Mouse (Mus musculus) MEL (cell line): ENCODE measurements around the gene Zfp212. TPM values are rescaled to one million over a fixed set of nuclear protein-coding genes. Genes with fewer than 3 reads are reported as not detected.

ENCODE experiments used
- DNase-seq: peaks from one replicate; pipeline ENCODE4 v3.0.0; 2011; ENCODE audit warnings: low read depth, low spot score
- H3K27ac ChIP-seq: 2 replicates; pipeline ENCODE4 v1.5.1; 2012; ENCODE audit warnings: low read depth, mild to moderate bottlenecking, control low read depth, low read length, moderate library complexity; ENCODE audit not compliant: control insufficient read depth
- H3K27me3 ChIP-seq, 2 experiments: fragments of 150-350 bp in 1 of 2; sonication (generic) in 1 of 2; 2 replicates each; pipeline ENCODE4 v1.6.1; 2012; ENCODE audit warnings: low read length in 2 of 2, mild to moderate bottlenecking in 2 of 2, improper control_type of control experiment in 1 of 2, moderate library complexity in 1 of 2; ENCODE audit not compliant: insufficient read depth in 2 of 2, control insufficient read depth in 1 of 2
- H3K36me3 ChIP-seq, 2 experiments: 2 replicates each; pipeline ENCODE4 v1.6.1; 2012 to 2014; ENCODE audit warnings: low read length in 2 of 2, improper control_type of control experiment in 1 of 2, inconsistent platforms in 1 of 2, mild to moderate bottlenecking in 1 of 2; ENCODE audit not compliant: insufficient read depth in 2 of 2, control insufficient read depth in 1 of 2
- H3K4me1 ChIP-seq, 2 experiments: fragments of 150-350 bp in 1 of 2; sonication (generic) in 1 of 2; 2 replicates each; pipeline ENCODE4 v1.6.1; 2012; ENCODE audit warnings: low read length in 2 of 2, improper control_type of control experiment in 1 of 2, mild to moderate bottlenecking in 1 of 2; ENCODE audit not compliant: insufficient read depth in 2 of 2, control insufficient read depth in 1 of 2
- H3K4me3 ChIP-seq, 2 experiments: fragments of 150-350 bp in 1 of 2; sonication (generic) in 1 of 2; 2 replicates each; pipeline ENCODE4 v1.5.1; 2012; ENCODE audit warnings: low read depth in 2 of 2, low read length in 2 of 2, mild to moderate bottlenecking in 2 of 2, moderate library complexity in 2 of 2, control low read depth in 1 of 2, improper control_type of control experiment in 1 of 2; ENCODE audit not compliant: control insufficient read depth in 1 of 2, insufficient read depth in 1 of 2
- H3K79me2 ChIP-seq: 2 replicates; pipeline ENCODE4 v1.6.1; 2012; ENCODE audit warnings: mild to moderate bottlenecking, low read length, moderate library complexity; ENCODE audit not compliant: control insufficient read depth, poor library complexity, insufficient read depth
- H3K9ac ChIP-seq: 2 replicates; pipeline ENCODE4 v1.6.1; 2012; ENCODE audit warnings: low read depth, mild to moderate bottlenecking, control low read depth, low read length, moderate library complexity; ENCODE audit not compliant: control insufficient read depth, poor library complexity, severe bottlenecking
- H3K9me3 ChIP-seq: fragments of 150-350 bp; sonication (generic); replicated peaks from 2 replicates; pipeline ENCODE4 v1.6.1; 2012; ENCODE audit warnings: mild to moderate bottlenecking, low read length, improper control_type of control experiment, moderate library complexity; ENCODE audit not compliant: insufficient read depth
- CHD1 ChIP-seq: IDR thresholded peaks from 2 replicates; pipeline ENCODE4 v1.6.1; 2012; ENCODE audit warnings: low read depth, mild to moderate bottlenecking, inconsistent platforms, low read length, improper control_type of control experiment
- EP300 ChIP-seq, 2 experiments: IDR thresholded peaks; 2 replicates each; pipeline ENCODE4 v1.6.1; 2011; ENCODE audit warnings: improper control_type of control experiment in 2 of 2, low read length in 2 of 2, low read depth in 1 of 2, mild to moderate bottlenecking in 1 of 2
- ETS1 ChIP-seq: IDR thresholded peaks from 2 replicates; pipeline ENCODE4 v1.6.1; 2012; ENCODE audit warnings: low read depth, mild to moderate bottlenecking, inconsistent platforms, low read length, improper control_type of control experiment, moderate library complexity
- GATA1 ChIP-seq: IDR thresholded peaks from 2 replicates; pipeline ENCODE4 v1.6.1; 2011; ENCODE audit warnings: low read depth, low read length, improper control_type of control experiment
- HCFC1 ChIP-seq: IDR thresholded peaks from 2 replicates; pipeline ENCODE4 v1.6.1; 2012; ENCODE audit warnings: low read depth, mild to moderate bottlenecking, inconsistent platforms, low read length, improper control_type of control experiment, moderate library complexity
- JUND ChIP-seq: IDR thresholded peaks from 2 replicates; pipeline ENCODE4 v1.6.1; 2011; ENCODE audit warnings: low read depth, mild to moderate bottlenecking, improper control_type of control experiment, low read length
- MXI1 ChIP-seq: IDR thresholded peaks from 2 replicates; pipeline ENCODE4 v1.6.1; 2011; ENCODE audit warnings: mild to moderate bottlenecking, low read depth, low read length, improper control_type of control experiment
- MYC ChIP-seq: IDR thresholded peaks from 2 replicates; pipeline ENCODE4 v1.6.1; 2011; ENCODE audit warnings: low read depth, mild to moderate bottlenecking, low read length, improper control_type of control experiment, moderate library complexity
- NELFE ChIP-seq: IDR thresholded peaks from 2 replicates; pipeline ENCODE4 v1.6.1; 2011; ENCODE audit warnings: low read depth, low read length, improper control_type of control experiment
- NRF1 ChIP-seq: IDR thresholded peaks from 2 replicates; pipeline ENCODE4 v1.6.1; 2014; ENCODE audit warnings: low read depth, mild to moderate bottlenecking, inconsistent platforms, low read length, improper control_type of control experiment, moderate library complexity; ENCODE audit not compliant: poor library complexity, insufficient read depth, severe bottlenecking
- POLR2A ChIP-seq, 2 experiments: IDR thresholded peaks; 2 replicates each; pipeline ENCODE4 v1.6.1; 2011 to 2012; ENCODE audit warnings: low read length in 2 of 2, mild to moderate bottlenecking in 2 of 2, control low read depth in 1 of 2, improper control_type of control experiment in 1 of 2, low read depth in 1 of 2, moderate library complexity in 1 of 2; ENCODE audit not compliant: control insufficient read depth in 1 of 2, insufficient read depth in 1 of 2, poor library complexity in 1 of 2
- RAD21 ChIP-seq: IDR thresholded peaks from 2 replicates; pipeline ENCODE4 v1.6.1; 2011; ENCODE audit warnings: mild to moderate bottlenecking, low read depth, low read length, improper control_type of control experiment
- RCOR1 ChIP-seq: IDR thresholded peaks from 2 replicates; pipeline ENCODE4 v1.6.1; 2012; ENCODE audit warnings: low read depth, mild to moderate bottlenecking, inconsistent platforms, low read length, improper control_type of control experiment
- SMC3 ChIP-seq: IDR thresholded peaks from 2 replicates; pipeline ENCODE4 v1.6.1; 2011; ENCODE audit warnings: low read depth, low read length, improper control_type of control experiment
- TCF12 ChIP-seq: IDR thresholded peaks from 2 replicates; pipeline ENCODE4 v1.6.1; 2014; ENCODE audit warnings: low read depth, mild to moderate bottlenecking, inconsistent platforms, low read length, improper control_type of control experiment, moderate library complexity
- USF2 ChIP-seq, 2 experiments: IDR thresholded peaks; 2 replicates each; pipeline ENCODE4 v1.6.1; 2011 to 2012; ENCODE audit warnings: improper control_type of control experiment in 2 of 2, low read length in 2 of 2, borderline replicate concordance in 1 of 2, inconsistent platforms in 1 of 2, low read depth in 1 of 2, mild to moderate bottlenecking in 1 of 2; ENCODE audit not compliant: insufficient read depth in 1 of 2
- ZKSCAN1 ChIP-seq: IDR thresholded peaks from 2 replicates; pipeline ENCODE4 v1.6.1; 2012; ENCODE audit warnings: low read depth, mild to moderate bottlenecking, inconsistent platforms, low read length, improper control_type of control experiment, moderate library complexity
- polyA plus RNA-seq, 2 experiments: library from polyadenylated mRNA; stranded (reverse) in 1 of 2; unstranded in 1 of 2; fragments of >175 nt in 1 of 2; fragments of >200 nt in 1 of 2; gene quantifications; 2 replicates each; pipeline versions ENCODE4 v1.2.1 to v1.2.4; 2012; ENCODE audit warnings: low replicate concordance in 2 of 2, low read depth in 1 of 2; ENCODE audit not compliant: insufficient read length in 2 of 2, insufficient read depth in 1 of 2, missing spikeins in 1 of 2
- total RNA-seq: library from RNA; depleted of rRNA; stranded (reverse); fragments of 300-350 nt; gene quantifications from 2 replicates; pipeline ENCODE4 v1.2.3, GENCODE M21; 2012

Zfp212 gene
- total and polyA plus RNA-seq, 3 experiments, result 7.4 to 17.5 TPM; not detected in 1

DNA sequence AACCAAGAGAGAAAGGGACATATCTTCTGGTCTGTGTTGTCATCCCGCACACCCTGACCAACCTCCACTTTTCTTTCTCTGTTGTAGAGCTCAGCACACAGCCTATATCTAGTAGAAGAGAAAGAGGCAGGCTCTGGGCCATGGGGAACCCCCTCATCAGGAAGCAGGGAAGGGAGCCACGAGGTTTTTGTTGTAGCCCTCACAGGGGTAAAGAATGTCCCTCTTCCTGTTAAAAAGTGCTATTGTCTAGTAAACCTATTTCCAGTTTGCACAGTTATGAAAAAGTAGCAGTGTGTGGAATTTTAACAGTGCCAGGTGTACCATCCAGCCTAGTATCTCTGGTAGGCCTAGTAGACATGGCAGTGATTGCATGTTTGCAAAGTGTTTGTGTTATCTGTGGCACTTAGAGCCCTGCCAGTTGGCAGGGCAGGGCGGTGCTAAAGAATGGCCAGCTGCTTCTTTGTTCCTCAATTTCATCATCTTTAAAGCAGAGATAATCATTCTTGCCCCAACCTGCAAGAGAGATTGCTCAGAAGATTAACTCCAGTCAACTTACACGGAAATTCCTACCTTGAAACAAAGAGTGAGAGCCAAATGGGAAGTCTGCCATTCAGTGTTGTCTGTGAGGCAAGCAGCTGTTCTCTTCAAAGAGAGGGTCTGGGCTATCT lies 41.1 kb upstream of the Zfp212 start:
- TF ChIP-seq TCF12 (peak; percentile 58; the same call in 1 of the 2 replicates), GATA1 (peak; percentile 56), EP300 (IDR thresholded peaks at IDR 0.05; ENCODE audit: low read depth in 1 of 2, low read length in 2 of 2) (peak in 1 of 2 experiments; percentile 58; a peak in 2 of 4 replicates), ETS1 (peak; percentile 88), ZKSCAN1 (no peak), RCOR1 (peak; percentile 68), JUND (no peak), MXI1 (0 out of 2 replicates have a peak, but pooled peaks have one; percentile 26)
- Histone ChIP-seq H3K4me1 (peaks cover 7 to 17% of the 10 kb centered on the region in 2 experiments), H3K4me3 (no peak overlapping the region), H3K9ac (no peak overlapping the region), H3K36me3 (peaks cover 0 to 16% of the 10 kb centered on the region in 2 experiments; a peak in 3 of 4 replicates), H3K27me3 (no peaks in the 10 kb centered on the region), H3K79me2 (peaks cover 12% of the 10 kb centered on the region), H3K27ac (no peak overlapping the region), H3K9me3 (no peaks in the 10 kb centered on the region)
- DNase-seq, result peak; percentile 40

DNA sequence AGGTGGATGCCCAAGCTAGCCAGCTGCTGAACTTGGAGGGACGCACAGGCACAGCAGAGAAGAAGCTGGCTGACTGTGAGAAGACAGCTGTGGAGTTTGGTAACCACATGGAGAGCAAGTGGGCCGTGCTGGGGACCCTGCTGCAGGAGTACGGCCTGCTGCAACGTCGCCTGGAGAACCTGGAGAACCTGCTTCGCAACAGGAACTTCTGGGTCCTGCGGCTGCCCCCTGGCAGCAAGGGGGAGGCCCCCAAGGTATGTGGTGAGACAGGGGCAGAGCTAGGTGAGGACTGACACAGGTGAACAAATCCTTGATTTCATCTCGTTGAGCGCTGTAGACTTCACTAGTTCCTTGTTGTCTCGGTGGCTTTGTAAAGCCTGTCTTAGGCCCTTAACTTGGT lies 40.1 kb upstream of the Zfp212 start:
- peaks cover 7 to 17% of the 10 kb centered on the region in 2 experiments for H3K4me1 ChIP-seq
- DNase-seq, result no peak
- TF ChIP-seq MXI1, result no peak
- TF ChIP-seq RAD21, result no peak
- no peak for TF ChIP-seq NRF1
- no peak for TF ChIP-seq SMC3
- no peak for TF ChIP-seq MYC
- TF ChIP-seq TCF12, result no peak
- no peak for TF ChIP-seq CHD1
- TF ChIP-seq NELFE, result no peak
- TF ChIP-seq GATA1, result no peak
- TF ChIP-seq JUND, result no peak
- TF ChIP-seq HCFC1, result no peak
- TF ChIP-seq USF2 (IDR thresholded peaks at IDR 0.05; ENCODE audit: borderline replicate concordance in 1 of 2, insufficient read depth in 1 of 2, low read depth in 1 of 2, low read length in 2 of 2), result no peak
- no peak for TF ChIP-seq POLR2A (IDR thresholded peaks at IDR 0.05; ENCODE audit: control insufficient read depth in 1 of 2, insufficient read depth in 1 of 2, low read depth in 1 of 2, low read length in 2 of 2, poor library complexity in 1 of 2)
- no peak overlapping the region for H3K27ac ChIP-seq
- H3K9ac ChIP-seq, result no peak overlapping the region
- no peak overlapping the region for H3K4me3 ChIP-seq
- H3K79me2 ChIP-seq, result peaks cover 12% of the 10 kb centered on the region
- H3K27me3 ChIP-seq, result no peaks in the 10 kb centered on the region
- no peaks in the 10 kb centered on the region for H3K9me3 ChIP-seq
- H3K36me3 ChIP-seq, result peaks cover 0 to 16% of the 10 kb centered on the region in 2 experiments; a peak in 3 of 4 replicates
